Mouse (Mus musculus) MEL (cell line): ENCODE results near the gene Olfr994.

Experiments used
- CHD2 ChIP-seq: IDR thresholded peaks from 2 replicates; pipeline ENCODE4 v1.6.1; 2011; ENCODE audit warnings: low read length, improper control_type of control experiment
- CTCF ChIP-seq, 3 experiments: IDR thresholded peaks in 2 of 3; conservative IDR thresholded peaks in 1 of 3; 2 replicates each; pipeline ENCODE4 v1.5.1; 2011 to 2012; ENCODE audit warnings: low read length in 3 of 3, low read depth in 2 of 3, mild to moderate bottlenecking in 2 of 3, improper control_type of control experiment in 1 of 3, inconsistent platforms in 1 of 3, mixed read lengths in 1 of 3, moderate library complexity in 1 of 3; ENCODE audit not compliant: control insufficient read depth in 1 of 3, insufficient read depth in 1 of 3, poor library complexity in 1 of 3, severe bottlenecking in 1 of 3
- GABPA ChIP-seq: IDR thresholded peaks from 2 replicates; pipeline ENCODE4 v1.6.1; 2012; ENCODE audit warnings: low read depth, mild to moderate bottlenecking, inconsistent platforms, low read length, improper control_type of control experiment, moderate library complexity
- RCOR1 ChIP-seq: IDR thresholded peaks from 2 replicates; pipeline ENCODE4 v1.6.1; 2012; ENCODE audit warnings: low read depth, mild to moderate bottlenecking, inconsistent platforms, low read length, improper control_type of control experiment

DNA sequence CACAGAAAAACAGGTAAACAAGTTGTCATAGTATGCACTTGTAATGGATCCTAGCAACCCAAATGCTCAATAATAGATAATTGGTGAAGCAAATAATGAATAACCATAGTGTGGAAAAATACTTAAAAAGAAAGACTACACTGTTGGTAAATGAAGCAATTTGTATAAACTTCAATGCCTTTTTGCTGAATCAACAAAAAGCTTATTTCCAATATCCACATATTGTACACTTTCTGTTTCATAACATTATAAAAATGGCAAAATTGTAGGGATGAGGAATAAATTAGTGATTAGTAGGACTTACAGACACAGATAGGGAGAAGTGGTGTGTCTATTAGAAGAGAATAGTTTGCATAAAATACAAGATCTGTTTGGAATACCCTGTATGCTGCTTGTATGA, 6.3 kb upstream of the Olfr994 start:
- TF ChIP-seq CTCF (IDR thresholded peaks at IDR 0.05 in 2 of 3, conservative IDR thresholded peaks at IDR 0.05 in 1 of 3; ENCODE audit: control insufficient read depth in 1 of 3, insufficient read depth in 1 of 3, low read depth in 2 of 3, low read length in 3 of 3, poor library complexity in 1 of 3, severe bottlenecking in 1 of 3) (no peak), RCOR1 (no peak), GABPA (no peak), CHD2 (no peak)
